Mouse (Mus musculus): ENCODE data around the gene Sass6.
A peak's percentile ranks its signal among the peaks of the same experiment; 100 is the strongest.
"Not testable (repeated sequence)": the region's sequence is repeated elsewhere in the genome, so short reads cannot be mapped to it uniquely, and the experiment has no call there.

Gene Sass6

GRCm38 (mm10) chr3:116594728-116595602 is at the start of gene Sass6:
TSS of gene Sass6 (plus strand) at chr3:116594982.
- peak; percentile 91 for DNase-seq (ENCODE audit: extremely low spot score, low read depth, low spot score)

- DNase-seq (ENCODE audit: extremely low spot score, low read depth, low spot score) = no peak
Measured at GRCm38 (mm10) chr3:116547430-116547829, 47.4 kb upstream of the Sass6 start.

- no peak for DNase-seq (ENCODE audit: extremely low spot score, low read depth, low spot score)
Measured at GRCm38 (mm10) chr3:116551362-116551761, 43.4 kb upstream of the Sass6 start.

- not testable (repeated sequence) for DNase-seq (ENCODE audit: extremely low spot score, low read depth, low spot score)
Measured at GRCm38 (mm10) chr3:116561315-116561714, 33.5 kb upstream of the Sass6 start.

- no peak for DNase-seq (ENCODE audit: extremely low spot score, low read depth, low spot score)
Measured at GRCm38 (mm10) chr3:116562408-116563094, 32.2 kb upstream of the Sass6 start, which contains the start of gene Lrrc39. TSS of gene Lrrc39 (plus strand) at chr3:116562973.

GRCm38 (mm10) chr3:116563095-116563492 is 31.7 kb upstream of the Sass6 start:
- no peak for DNase-seq (ENCODE audit: extremely low spot score, low read depth, low spot score)

- no peak for DNase-seq (ENCODE audit: extremely low spot score, low read depth, low spot score)
Measured at GRCm38 (mm10) chr3:116570628-116571027, 24.2 kb upstream of the Sass6 start.

GRCm38 (mm10) chr3:116577286-116577685 is 17.5 kb upstream of the Sass6 start:
- DNase-seq (ENCODE audit: extremely low spot score, low read depth, low spot score) = no peak

GRCm38 (mm10) chr3:116582201-116582600 is 12.6 kb upstream of the Sass6 start:
- DNase-seq (ENCODE audit: extremely low spot score, low read depth, low spot score) = no peak

- peak; percentile 8 for DNase-seq (ENCODE audit: extremely low spot score, low read depth, low spot score)
Measured at GRCm38 (mm10) chr3:116594076-116594727, 580 bp upstream of the Sass6 start.

GRCm38 (mm10) chr3:116595603-116595991 is 815 bp downstream of the Sass6 start:
- no peak for DNase-seq (ENCODE audit: extremely low spot score, low read depth, low spot score)

GRCm38 (mm10) chr3:116599705-116600104 is 4.9 kb downstream of the Sass6 start:
- no peak for DNase-seq (ENCODE audit: extremely low spot score, low read depth, low spot score)

GRCm38 (mm10) chr3:116601005-116601404 is 6.2 kb downstream of the Sass6 start:
- DNase-seq (ENCODE audit: extremely low spot score, low read depth, low spot score) = no peak

- no peak for DNase-seq (ENCODE audit: extremely low spot score, low read depth, low spot score)
Measured at GRCm38 (mm10) chr3:116601781-116602180, 7.0 kb downstream of the Sass6 start.

GRCm38 (mm10) chr3:116604570-116604969 is 9.8 kb downstream of the Sass6 start:
- no peak for DNase-seq (ENCODE audit: extremely low spot score, low read depth, low spot score)

- DNase-seq (ENCODE audit: extremely low spot score, low read depth, low spot score) = no peak
Measured at GRCm38 (mm10) chr3:116614295-116614892, 19.6 kb downstream of the Sass6 start, which contains the start of gene Trmt13. TSS of gene Trmt13 (minus strand) at chr3:116614587.

GRCm38 (mm10) chr3:116615318-116616068 is 20.7 kb downstream of the Sass6 start:
- DNase-seq (ENCODE audit: extremely low spot score, low read depth, low spot score) = no peak

- no peak for DNase-seq (ENCODE audit: extremely low spot score, low read depth, low spot score)
Measured at GRCm38 (mm10) chr3:116618855-116619254, 24.1 kb downstream of the Sass6 start.

GRCm38 (mm10) chr3:116620636-116621370 is 26.0 kb downstream of the Sass6 start:
- DNase-seq (ENCODE audit: extremely low spot score, low read depth, low spot score) = no peak

- no peak for DNase-seq (ENCODE audit: extremely low spot score, low read depth, low spot score)
Measured at GRCm38 (mm10) chr3:116622641-116623040, 27.9 kb downstream of the Sass6 start.

Measured in hindlimb bud, embryonic 11.5 days (tissue).